Mouse (Mus musculus): ENCODE data around the gene Alg3.

Gene Alg3

DNA sequence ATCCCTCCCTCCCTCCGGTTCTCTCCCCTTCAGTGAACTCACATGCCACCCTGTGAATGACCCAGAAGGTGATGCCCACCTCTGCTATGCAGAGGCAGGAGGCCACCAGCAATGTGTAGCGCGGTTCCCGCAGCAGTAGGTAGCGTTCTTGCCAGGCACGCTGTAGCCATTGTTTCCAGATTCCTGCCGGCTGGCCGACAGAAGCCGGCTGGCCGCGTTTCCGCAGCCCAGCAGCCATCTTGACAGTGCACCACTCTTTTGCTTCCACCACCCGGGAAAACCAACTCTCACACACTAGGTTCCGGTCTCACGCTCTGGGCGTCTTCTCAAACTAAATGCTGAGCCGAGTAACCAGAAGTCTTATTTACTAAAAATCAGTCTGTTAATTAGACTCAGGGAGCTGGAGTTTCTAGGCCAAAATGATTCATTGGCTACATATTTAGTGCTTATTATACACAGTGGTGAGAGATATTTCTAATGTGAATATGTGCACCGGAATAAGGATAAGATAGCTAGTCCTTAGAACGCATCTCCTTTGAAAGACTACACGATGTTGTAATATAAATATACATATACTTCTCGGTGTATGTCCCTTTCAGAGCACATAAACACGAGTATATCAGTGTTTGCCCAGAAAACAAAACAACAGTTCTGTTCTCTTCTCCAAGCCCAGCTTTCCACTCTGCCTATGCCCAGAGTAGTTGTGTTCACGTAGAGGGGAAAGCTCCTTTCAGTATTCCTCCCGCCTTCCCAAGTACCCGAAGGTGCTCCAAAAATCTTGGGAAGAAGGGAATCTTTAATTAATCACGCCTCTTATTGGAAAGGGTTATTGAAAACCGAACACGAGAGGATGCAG lies 806 bp downstream of the Alg3 start:
- DNase-seq (ENCODE audit: low read depth, low spot score), result peak; percentile 90

DNA sequence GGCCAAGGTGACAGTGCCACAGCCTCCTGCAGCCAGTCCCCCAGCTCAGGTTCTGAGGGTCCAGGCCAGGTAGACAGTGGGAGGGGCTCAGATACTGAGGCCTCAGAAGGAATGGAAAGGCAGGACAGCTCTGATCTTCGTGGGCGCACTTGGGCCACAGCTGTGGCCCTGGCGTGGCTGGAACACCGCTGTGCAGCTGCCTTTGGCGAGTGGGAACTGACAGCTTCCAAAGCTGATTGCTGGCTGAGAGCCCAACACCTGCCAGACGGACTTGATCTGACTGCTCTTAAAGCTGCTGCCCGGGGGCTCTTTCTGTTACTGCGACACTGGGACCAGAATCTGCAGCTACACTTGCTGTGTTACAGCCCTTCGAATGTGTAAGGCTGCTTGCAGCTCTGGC lies 6.8 kb downstream of the Alg3 start:
- no peak for DNase-seq (ENCODE audit: low read depth, low spot score)

DNA sequence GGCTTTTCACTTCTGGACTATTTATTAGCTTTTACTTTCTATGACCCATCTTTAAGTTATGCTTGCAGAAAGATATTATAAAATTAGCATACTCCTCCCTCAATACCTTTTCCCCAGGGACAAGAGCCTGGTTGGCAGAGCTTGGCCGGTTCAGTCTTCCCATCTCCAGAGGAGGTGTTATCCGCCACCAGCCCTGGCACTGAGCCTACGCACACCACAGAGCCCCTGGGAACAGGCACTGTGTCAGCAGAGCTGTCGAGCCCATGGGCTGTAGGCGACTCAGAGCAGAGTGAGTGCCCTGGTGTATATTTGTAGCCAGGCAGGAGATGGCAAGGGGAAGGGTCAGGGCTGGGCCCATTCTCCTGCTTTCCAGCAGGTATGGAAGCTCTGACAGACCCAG lies 11.0 kb downstream of the Alg3 start:
- no peak for DNase-seq (ENCODE audit: low read depth, low spot score)

GRCm38 (mm10) chr16:20596687-20597441 lies 14.7 kb downstream of the Alg3 start:
- DNase-seq (ENCODE audit: low read depth, low spot score), result no peak

GRCm38 (mm10) chr16:20595737-20596136 lies 15.8 kb downstream of the Alg3 start:
- DNase-seq (ENCODE audit: low read depth, low spot score), result no peak

DNA sequence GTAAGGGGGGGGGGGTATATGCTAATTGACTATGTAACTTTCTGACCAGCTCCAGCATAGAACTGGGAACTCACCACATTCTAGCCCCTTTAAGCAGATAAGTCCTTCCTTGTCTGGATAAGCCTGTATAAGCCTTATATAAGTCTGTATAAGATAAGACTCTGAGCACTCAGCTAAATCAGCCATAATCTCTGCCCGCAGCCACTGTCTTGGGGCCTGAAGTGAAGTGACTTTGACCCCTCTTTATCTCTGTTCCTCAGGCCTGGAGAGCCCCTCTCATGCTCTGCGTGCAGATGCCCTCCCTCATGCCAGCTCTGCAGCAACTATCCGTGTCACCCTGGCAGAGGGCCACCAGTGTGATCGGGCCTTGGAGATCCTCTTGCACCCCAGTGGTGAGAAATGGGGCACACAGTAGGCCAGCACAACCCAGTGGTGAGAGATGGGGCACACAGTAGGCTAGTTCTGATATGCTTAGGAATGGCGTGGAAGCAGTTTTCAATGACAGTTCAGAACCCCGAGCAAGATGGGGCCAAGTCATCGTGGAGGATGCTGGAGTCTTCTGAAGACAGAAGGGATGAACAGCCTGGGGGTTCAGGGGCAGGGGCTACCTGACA lies 16.4 kb downstream of the Alg3 start:
- DNase-seq (ENCODE audit: low read depth, low spot score), result no peak

- DNase-seq (ENCODE audit: low read depth, low spot score), result no peak
These were observed 20.3 kb downstream of the Alg3 start for GRCm38 (mm10) chr16:20591076-20591705.

DNA sequence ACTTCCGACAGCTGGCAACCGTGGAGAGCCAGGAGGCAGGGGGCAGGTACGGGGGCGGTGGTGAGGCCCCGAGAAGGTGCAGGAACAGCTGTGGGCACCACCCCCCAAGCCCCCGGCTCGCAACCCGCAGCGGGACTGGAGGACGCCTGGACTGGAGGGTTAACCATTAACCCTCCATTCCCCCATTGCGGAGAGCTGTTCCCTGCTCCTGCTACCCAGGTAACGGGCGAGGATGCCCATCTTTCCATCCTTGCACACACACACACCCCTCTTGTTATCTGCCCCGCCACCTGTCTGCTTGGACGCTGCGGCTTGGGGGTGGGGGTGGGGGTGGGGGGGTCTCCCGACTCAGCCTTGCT lies 20.9 kb downstream of the Alg3 start:
- DNase-seq (ENCODE audit: low read depth, low spot score), result no peak

GRCm38 (mm10) chr16:20589939-20590679 lies 21.4 kb downstream of the Alg3 start:
- DNase-seq (ENCODE audit: low read depth, low spot score), result no peak

- no peak for DNase-seq (ENCODE audit: low read depth, low spot score)
These were observed 22.1 kb downstream of the Alg3 start, which contains the start of gene Vwa5b2 for GRCm38 (mm10) chr16:20589366-20589938. TSS of gene Vwa5b2 (plus strand) at chr16:20589471.

- no peak for DNase-seq (ENCODE audit: low read depth, low spot score)
These were observed 46.5 kb downstream of the Alg3 start for GRCm38 (mm10) chr16:20565075-20565474.

DNA sequence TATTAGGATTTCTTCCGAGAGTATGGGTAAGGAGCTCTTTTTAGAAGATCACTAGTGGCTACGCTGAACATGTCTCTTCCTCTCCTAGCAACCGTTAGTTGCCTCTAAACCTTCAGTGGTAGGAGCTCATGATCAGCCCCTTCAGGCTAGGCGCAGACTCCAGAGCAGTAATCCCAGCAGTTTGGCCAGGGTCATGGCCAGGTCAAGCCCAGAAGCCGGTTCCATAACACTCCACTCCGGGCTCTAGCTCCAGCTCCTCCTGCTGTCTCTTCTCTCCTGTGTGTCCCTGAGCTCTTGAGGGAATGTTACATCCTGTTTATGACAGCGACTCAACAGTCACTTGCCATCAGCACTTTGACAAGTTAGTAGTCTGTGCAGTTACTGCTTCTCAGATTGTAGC lies 54.2 kb downstream of the Alg3 start:
- no peak for DNase-seq (ENCODE audit: low read depth, low spot score)

Data from CD4-positive, CD25-positive, alpha-beta regulatory T cell, adult 2 months (primary cell).